Mouse (Mus musculus): ENCODE measurements at regions not wholly inside any gene's neighbourhood (a gene's known extent, or its start where the extent isn't known, plus 50 kb on each side); places are given as distances from the start of the nearest gene placed in this dataset.

GRCm38 (mm10) chr2:128257262-128257661, 131.4 kb downstream of the Bcl2l11 start:
- no peak for TF ChIP-seq CTCF (conservative IDR thresholded peaks at IDR 0.05; ENCODE audit: low read length)
- no peak for TF ChIP-seq NANOG (IDR thresholded peaks at IDR 0.05; ENCODE audit: borderline replicate concordance, low read length)
- no peak for TF ChIP-seq POU5F1 (IDR thresholded peaks at IDR 0.05; ENCODE audit: borderline replicate concordance, low read length)

Measured in E14TG2a.4 (cell line).